Mouse (Mus musculus) liver, embryonic 11.5 days (tissue): ENCODE measurements around the gene Vmp1. TPM values are rescaled to one million over a fixed set of nuclear protein-coding genes. Genes with fewer than 3 reads are reported as not detected.

ENCODE experiments used
- ATAC-seq: fragments of 200-750 bp; cut with Nextera tagmentation; replicated peaks from 2 replicates; pipeline ENCODE4 v1.8.0; 2017; ENCODE audit warnings: moderate number of reproducible peaks, mild to moderate bottlenecking, moderate TSS enrichment, moderate library complexity; ENCODE audit not compliant: low FRiP score
- DNase-seq: peaks from one replicate; pipeline ENCODE4 v3.0.0-alpha.2; 2017; ENCODE audit warnings: low spot score
- H3K27ac ChIP-seq: fragments of 300-500 bp; sonication (generic); 2 replicates; pipeline ENCODE4 v1.5.1; 2014; ENCODE audit warnings: mild to moderate bottlenecking, low read depth, low read length, control low read depth
- H3K27me3 ChIP-seq: fragments of 300-500 bp; sonication (generic); replicated peaks from 2 replicates; pipeline ENCODE4 v1.6.1; 2014; ENCODE audit warnings: low read length, mixed read lengths; ENCODE audit not compliant: control insufficient read depth, insufficient read depth
- H3K36me3 ChIP-seq: fragments of 300-500 bp; sonication (generic); 2 replicates; pipeline ENCODE4 v1.6.1; 2014; ENCODE audit warnings: mild to moderate bottlenecking, low read length, moderate library complexity, mixed read lengths; ENCODE audit not compliant: control insufficient read depth, insufficient read depth
- H3K4me1 ChIP-seq: fragments of 300-500 bp; sonication (generic); replicated peaks from 2 replicates; pipeline ENCODE4 v1.6.1; 2014; ENCODE audit warnings: low read length, mixed read lengths; ENCODE audit not compliant: control insufficient read depth, insufficient read depth
- H3K4me2 ChIP-seq: fragments of 300-500 bp; sonication (generic); 2 replicates; pipeline ENCODE4 v1.6.1; 2014; ENCODE audit warnings: mild to moderate bottlenecking, control low read depth, moderate library complexity
- H3K4me3 ChIP-seq: fragments of 300-500 bp; sonication (generic); 2 replicates; pipeline ENCODE4 v1.5.1; 2014; ENCODE audit warnings: low read depth, low read length, control low read depth
- H3K9ac ChIP-seq: fragments of 300-500 bp; sonication (generic); 2 replicates; pipeline ENCODE4 v1.6.1; 2014; ENCODE audit warnings: low read depth, low read length, control low read depth
- H3K9me3 ChIP-seq: fragments of 300-500 bp; sonication (generic); 2 replicates; pipeline ENCODE4 v1.6.1; 2016; ENCODE audit warnings: low read length, inconsistent platforms, mixed read lengths; ENCODE audit not compliant: control insufficient read depth
- WGBS: fragments of 180-500 bp; shearing (Covaris S2); extraction: QIAGEN DNeasy Blood & Tissue Kit; methylation state at CpG from one replicate; pipeline ENCODE4 v1.1.7; 2014; 5-methylcytosine and 5-hydroxymethylcytosine counted together
- polyA plus RNA-seq: library from polyadenylated mRNA; unstranded; fragments of >200 nt; fragmentation: Nextera tagmentation; extraction: Ambion mirVana; gene quantifications from 2 replicates; pipeline ENCODE4 v1.2.1, GENCODE M21; 2014

Gene Vmp1
- polyA plus RNA-seq, 1 experiment from 2014 or later: 112 TPM

GRCm38 (mm10) chr11:86544639-86545299 is 138.9 kb downstream of the Vmp1 start, which contains the start of the genes Rps6kb1 and Tubd1:
Rps6kb1 (minus strand) TSS chr11:86544805.
Tubd1 (plus strand) TSS chr11:86544991.
- Histone ChIP-seq H3K36me3 (peaks cover 5% of the 10 kb centered on the region; the same call in 1 of the 2 replicates), H3K9ac (peak within 1 kb of the TSS; percentile 90), H3K27me3 (no peaks in the 10 kb centered on the region), H3K9me3 (no peaks in the 10 kb centered on the region), H3K4me3 (peak within 1 kb of the TSS; percentile 81), H3K27ac (peak within 1 kb of the TSS; percentile 69), H3K4me1 (peaks cover 8% of the 10 kb centered on the region), H3K4me2 (peak within 1 kb of the TSS; percentile 70)
- peak; percentile 98 for ATAC-seq
- peak; percentile 95 for DNase-seq
- WGBS: under 1% methylated on average over 43 of the region's 43 CpGs

GRCm38 (mm10) chr11:86543960-86544638 is 139.5 kb downstream of the Vmp1 start:
- peak overlapping the region; percentile 90 for H3K9ac ChIP-seq
- 0% methylated on average over 50 of the region's 50 CpGs for WGBS
- DNase-seq: no peak
- peak overlapping the region; percentile 81 for H3K4me3 ChIP-seq
- peak overlapping the region; percentile 69 for H3K27ac ChIP-seq
- H3K4me2 ChIP-seq: peak overlapping the region; percentile 62
- H3K36me3 ChIP-seq: no peaks in the 10 kb centered on the region; the same call in 1 of the 2 replicates
- H3K4me1 ChIP-seq: peaks cover 8% of the 10 kb centered on the region
- H3K9me3 ChIP-seq: no peaks in the 10 kb centered on the region
- no peaks in the 10 kb centered on the region for H3K27me3 ChIP-seq
- peak; percentile 52 for ATAC-seq

- H3K4me2 ChIP-seq: peak overlapping the region; percentile 62
- ATAC-seq: no peak
Measured at GRCm38 (mm10) chr11:86542851-86543250, 140.8 kb downstream of the Vmp1 start.

DNA sequence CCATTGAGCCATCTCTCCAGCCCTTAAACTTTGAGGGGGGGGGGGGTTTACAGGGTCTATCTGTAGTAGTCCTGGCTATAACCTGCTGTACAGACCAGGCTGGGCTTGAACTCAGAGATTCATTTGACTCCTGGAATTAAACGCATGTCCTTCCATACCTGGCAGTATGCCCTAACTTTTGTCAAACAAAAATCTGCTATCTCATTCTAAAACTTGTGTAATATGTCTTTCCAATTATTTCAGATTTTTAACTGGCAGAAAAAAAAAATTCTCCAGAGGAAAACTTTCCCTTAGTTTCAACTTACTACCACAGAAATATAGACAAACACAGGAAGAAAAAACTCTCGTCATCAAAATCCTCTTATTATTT is 143.2 kb downstream of the Vmp1 start:
- no peak overlapping the region for H3K4me3 ChIP-seq
- H3K4me1 ChIP-seq: peaks cover 8% of the 10 kb centered on the region
- H3K9ac ChIP-seq: no peak overlapping the region
- WGBS: 92% methylated on average over 2 of the region's 2 CpGs
- H3K9me3 ChIP-seq: no peaks in the 10 kb centered on the region
- H3K36me3 ChIP-seq: no peaks in the 10 kb centered on the region
- no peak for ATAC-seq
- H3K27ac ChIP-seq: no peak overlapping the region
- no peak for DNase-seq
- H3K4me2 ChIP-seq: no peak overlapping the region
- no peaks in the 10 kb centered on the region for H3K27me3 ChIP-seq

More at GRCm38 (mm10) chr11:86542851-86543250, 140.8 kb downstream of the Vmp1 start:
- Histone ChIP-seq H3K9me3 (no peaks in the 10 kb centered on the region), H3K4me1 (peaks cover 8% of the 10 kb centered on the region), H3K9ac (no peak overlapping the region), H3K27ac (no peak overlapping the region), H3K27me3 (no peaks in the 10 kb centered on the region), H3K36me3 (no peaks in the 10 kb centered on the region), H3K4me3 (no peak overlapping the region)
- DNase-seq: no peak
- WGBS: 88% methylated on average over 1 of the region's 1 CpGs

DNA sequence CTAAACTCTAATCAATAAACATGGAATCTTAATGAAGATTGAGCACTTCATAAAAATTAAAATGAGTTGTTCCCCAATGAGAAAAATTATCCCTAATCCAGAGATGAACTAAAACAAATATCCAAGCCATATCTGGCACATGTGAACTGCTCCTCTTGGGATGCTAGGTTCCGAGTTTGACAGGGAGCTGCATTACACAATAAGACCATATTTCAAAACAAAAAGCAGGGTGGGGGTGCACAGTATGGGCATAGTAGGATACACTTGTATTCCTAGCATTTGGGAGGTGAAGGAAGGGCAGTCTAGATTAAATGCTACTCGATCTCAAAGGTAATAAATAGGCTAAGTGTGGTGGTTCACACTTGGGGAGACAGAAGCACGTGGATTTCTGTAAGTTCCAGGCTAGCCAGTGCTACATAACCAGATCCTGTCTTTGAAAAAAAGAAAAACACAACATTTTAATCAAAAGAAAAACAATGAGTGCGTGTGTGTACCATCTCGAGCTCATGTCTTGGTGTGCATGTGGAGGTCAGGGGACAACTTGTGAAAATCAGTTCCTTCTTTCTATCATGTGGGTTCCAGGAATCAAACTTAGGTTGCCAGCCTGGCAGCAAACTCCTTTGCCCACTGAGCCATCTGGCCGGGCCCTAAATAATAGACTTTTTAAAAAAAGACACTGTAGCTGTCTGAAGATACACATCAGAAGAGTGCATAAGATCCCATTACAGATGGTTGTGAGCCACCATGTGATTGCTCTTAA is 143.7 kb downstream of the Vmp1 start:
- no peak overlapping the region for H3K4me2 ChIP-seq
- no peaks in the 10 kb centered on the region for H3K36me3 ChIP-seq
- no peak for ATAC-seq
- no peaks in the 10 kb centered on the region for H3K9me3 ChIP-seq
- peaks cover 8% of the 10 kb centered on the region for H3K4me1 ChIP-seq
- H3K4me3 ChIP-seq: no peak overlapping the region
- H3K27me3 ChIP-seq: no peaks in the 10 kb centered on the region
- H3K9ac ChIP-seq: no peak overlapping the region
- DNase-seq: no peak
- WGBS: 87% methylated on average over 6 of the region's 6 CpGs
- no peak overlapping the region for H3K27ac ChIP-seq

DNA sequence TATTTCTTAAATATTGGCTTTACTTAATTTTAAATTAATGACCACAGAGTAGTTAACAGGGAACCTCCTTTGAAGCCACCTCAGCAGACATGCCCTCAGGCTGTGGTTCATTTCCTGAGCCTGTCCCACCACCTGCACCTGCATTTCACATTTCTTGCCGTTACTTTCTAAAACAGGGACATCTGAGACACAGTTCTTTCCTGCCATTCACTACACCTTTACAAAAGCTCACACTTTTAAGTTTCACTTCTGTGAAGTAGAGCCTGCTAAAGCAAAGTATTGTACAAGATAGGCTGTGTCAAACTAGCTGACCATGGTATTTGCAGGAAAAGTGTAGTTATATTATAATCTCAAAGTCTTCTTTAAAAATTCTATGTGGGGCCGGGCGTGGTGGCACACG is 144.8 kb downstream of the Vmp1 start:
- no peaks in the 10 kb centered on the region for H3K27me3 ChIP-seq
- H3K27ac ChIP-seq: no peak overlapping the region
- no peaks in the 10 kb centered on the region for H3K9me3 ChIP-seq
- WGBS: 89% methylated on average over 4 of the region's 4 CpGs
- no peak overlapping the region for H3K4me2 ChIP-seq
- no peak for DNase-seq
- no peak overlapping the region for H3K4me3 ChIP-seq
- ATAC-seq: no peak
- peaks cover 3% of the 10 kb centered on the region; the same call in 1 of the 2 replicates for H3K36me3 ChIP-seq
- H3K4me1 ChIP-seq: peaks cover 8% of the 10 kb centered on the region
- H3K9ac ChIP-seq: no peak overlapping the region

DNA sequence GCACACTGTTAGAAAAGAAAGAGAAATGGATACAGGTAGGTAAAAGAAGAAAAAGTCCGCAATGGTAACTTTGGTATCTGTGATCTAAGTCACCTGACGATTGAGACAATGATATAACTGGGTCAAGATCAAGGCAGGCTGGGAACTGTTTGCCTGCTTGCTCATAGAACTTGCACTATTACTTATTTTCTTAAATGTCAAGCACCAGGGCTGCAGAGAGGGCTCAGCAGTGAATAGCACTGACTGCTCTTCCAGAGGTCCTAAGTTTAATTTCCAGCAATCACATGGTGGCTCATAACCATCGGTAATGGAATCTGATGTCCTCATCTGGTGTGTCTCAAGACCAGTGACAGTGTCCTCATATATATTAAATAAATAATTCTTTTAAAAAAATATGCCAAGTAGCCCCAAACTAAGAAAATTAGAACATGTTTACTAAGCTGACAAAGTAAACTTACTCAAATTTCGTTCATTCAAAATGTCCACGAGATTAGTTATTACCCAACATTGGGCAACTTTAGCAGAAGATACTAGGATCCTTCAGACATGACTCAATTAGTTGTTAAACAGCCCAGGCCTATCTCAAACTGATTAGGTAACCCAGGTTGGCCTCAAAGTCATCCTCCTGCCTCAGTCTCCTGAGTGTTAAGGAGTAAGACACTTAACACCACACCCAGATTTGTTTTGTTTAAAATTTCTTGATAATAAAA is 149.3 kb downstream of the Vmp1 start:
- no peak for ATAC-seq
- no peak for DNase-seq
- Histone ChIP-seq H3K27ac (no peak overlapping the region), H3K4me2 (no peak overlapping the region), H3K9ac (no peak overlapping the region), H3K27me3 (no peaks in the 10 kb centered on the region), H3K4me1 (no peaks in the 10 kb centered on the region), H3K36me3 (peaks cover 9% of the 10 kb centered on the region), H3K4me3 (no peak overlapping the region), H3K9me3 (no peaks in the 10 kb centered on the region)
- WGBS: 90% methylated on average over 5 of the region's 5 CpGs
